Mouse (Mus musculus) testis, adult 2 months (tissue): ENCODE measurements around the gene Krtap7-1.

ENCODE experiments used
- CTCF ChIP-seq: fragments of 200-500 bp; IDR thresholded peaks from 2 replicates; pipeline ENCODE4 v1.5.1; 2012; ENCODE audit warnings: low read depth, mild to moderate bottlenecking, inconsistent platforms, low read length, moderate library complexity; ENCODE audit not compliant: control insufficient read depth, insufficient read depth, insufficient replicate concordance
- POLR2A ChIP-seq: fragments of 200-500 bp; IDR thresholded peaks from 2 replicates; pipeline ENCODE4 v1.6.1; 2012; ENCODE audit warnings: low read depth, mild to moderate bottlenecking, inconsistent platforms, low read length, moderate library complexity; ENCODE audit not compliant: control insufficient read depth

DNA sequence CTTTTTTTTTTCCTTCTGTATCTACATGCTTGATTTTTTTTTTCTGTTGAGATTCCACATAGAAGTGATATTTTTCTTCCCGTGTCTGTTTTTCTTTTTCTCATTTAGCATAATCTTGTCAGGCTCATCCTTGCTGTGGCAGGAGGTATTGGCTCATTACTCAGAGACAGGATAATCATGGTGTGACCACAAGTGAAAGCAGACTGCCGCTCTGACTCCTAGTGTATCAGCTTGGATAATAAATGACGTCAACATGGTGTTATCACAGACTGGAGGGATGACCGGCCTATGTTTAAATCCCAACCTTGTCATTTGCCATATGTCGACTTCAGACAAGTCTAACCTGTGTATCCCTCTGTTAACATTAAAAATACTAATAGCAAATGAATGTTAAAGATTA lies 46.9 kb downstream of the Krtap7-1 start:
- TF ChIP-seq CTCF, result no peak
- TF ChIP-seq POLR2A, result no peak
